Mouse (Mus musculus) cerebral cortex, adult 2 months (tissue): ENCODE results near the gene Olfr402.

Experiments
- WGBS: fragments of 180-500 bp; shearing (Covaris S2); methylation state at CpG from one replicate; pipeline ENCODE4 v1.1.7; 2018; 5-methylcytosine and 5-hydroxymethylcytosine counted together

Olfr402 gene

DNA sequence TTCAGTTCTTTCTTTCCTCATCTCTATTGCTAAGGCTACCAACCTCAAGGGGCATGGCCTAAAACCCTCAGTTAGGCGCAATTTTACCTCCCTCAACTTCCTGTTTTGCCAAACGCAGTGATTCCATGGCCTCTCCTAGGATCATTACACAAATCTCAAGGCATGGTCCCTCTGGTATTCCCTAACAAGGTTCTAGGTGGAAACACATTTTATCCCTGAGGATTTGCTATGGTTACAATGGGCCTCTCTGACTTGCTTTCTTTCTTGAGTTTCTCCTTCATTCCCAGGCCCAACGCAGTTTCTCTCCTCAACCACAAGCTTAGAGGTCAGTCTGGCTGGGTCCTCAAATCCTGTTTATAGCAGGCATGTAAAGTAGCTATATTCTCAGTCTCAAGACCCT lies at the start of gene Olfr402:
TSS of gene Olfr402 (plus strand) at position 301 of the 400 bp plus-strand sequence.
- WGBS, result 53% methylated on average over 3 of the region's 3 CpGs

GRCm38 (mm10) chr11:74105066-74105465 lies 48.3 kb upstream of the Olfr402 start:
- WGBS, result 48% methylated on average over 5 of the region's 5 CpGs

GRCm38 (mm10) chr11:74113412-74113811 lies 39.9 kb upstream of the Olfr402 start, which contains the start of gene Olfr401:
Gene Olfr401 (plus strand): TSS chr11:74113712.

DNA sequence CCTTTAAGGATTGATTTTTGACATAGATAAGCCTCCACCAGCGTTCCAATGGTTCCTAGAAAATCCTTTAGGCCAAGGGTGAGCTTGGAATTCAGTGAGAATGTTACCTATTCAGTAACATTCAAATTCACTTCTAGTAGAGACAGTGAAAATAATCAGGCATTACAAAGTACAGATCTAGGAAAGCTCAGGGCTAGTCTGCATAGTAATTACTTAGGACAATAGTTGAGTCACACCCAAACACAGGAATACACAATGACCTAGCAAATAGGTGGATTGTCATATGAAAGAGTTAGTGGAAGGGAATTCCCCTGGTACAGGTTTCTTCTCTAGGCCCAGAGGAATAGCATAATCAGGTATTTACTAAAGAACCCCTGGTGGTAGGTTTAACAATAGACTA lies 13.3 kb upstream of the Olfr402 start:
- 34% methylated on average over 1 of the region's 1 CpGs for WGBS

- 81% methylated on average over 4 of the region's 4 CpGs for WGBS
Measured at GRCm38 (mm10) chr11:74183168-74183567, 29.8 kb downstream of the Olfr402 start.

GRCm38 (mm10) chr11:74183745-74184144 lies 30.4 kb downstream of the Olfr402 start:
- 73% methylated on average over 4 of the region's 4 CpGs for WGBS

GRCm38 (mm10) chr11:74185949-74186348 lies 32.6 kb downstream of the Olfr402 start, which contains the start of gene Olfr403:
Gene Olfr403 (plus strand): TSS chr11:74186249.

